Mouse (Mus musculus) heart, embryonic 16.5 days (tissue): Measurements from ENCODE around the gene Aatk. TPM values are rescaled to one million over a fixed set of nuclear protein-coding genes. Genes with fewer than 3 reads are reported as not detected.

Experiments
- ATAC-seq: fragments of 200-750 bp; cut with Nextera tagmentation; replicated peaks from 2 replicates; pipeline ENCODE4 v1.8.0; 2017; ENCODE audit warnings: moderate number of reproducible peaks; ENCODE audit not compliant: insufficient read depth, low FRiP score; ENCODE audit errors: extremely low read depth
- H3K27ac ChIP-seq: fragments of 300-500 bp; sonication (generic); 2 replicates; pipeline ENCODE4 v1.5.1; 2014; ENCODE audit warnings: mild to moderate bottlenecking, low read length, control low read depth, moderate library complexity
- H3K27me3 ChIP-seq: fragments of 300-500 bp; sonication (generic); 2 replicates; pipeline ENCODE4 v1.6.1; 2014; ENCODE audit warnings: low read length, mixed read lengths; ENCODE audit not compliant: control insufficient read depth, insufficient read depth
- H3K36me3 ChIP-seq: fragments of 300-500 bp; sonication (generic); 2 replicates; pipeline ENCODE4 v1.6.1; 2014; ENCODE audit not compliant: control insufficient read depth, insufficient read depth
- H3K4me1 ChIP-seq: fragments of 300-500 bp; sonication (generic); 2 replicates; pipeline ENCODE4 v1.6.1; 2014; ENCODE audit warnings: low read length, mixed read lengths; ENCODE audit not compliant: control insufficient read depth, insufficient read depth
- H3K4me2 ChIP-seq: fragments of 300-500 bp; sonication (generic); 2 replicates; pipeline ENCODE4 v1.6.1; 2014; ENCODE audit warnings: low read depth, mild to moderate bottlenecking, control low read depth, low read length
- H3K4me3 ChIP-seq: fragments of 300-500 bp; sonication (generic); 2 replicates; pipeline ENCODE4 v1.5.1; 2014; ENCODE audit warnings: mild to moderate bottlenecking, control low read depth, low read length
- H3K9ac ChIP-seq: fragments of 300-500 bp; sonication (generic); 2 replicates; pipeline ENCODE4 v1.6.1; 2014; ENCODE audit warnings: low read length, control low read depth
- H3K9me3 ChIP-seq: fragments of 300-500 bp; sonication (generic); replicated peaks from 2 replicates; pipeline ENCODE4 v1.6.1; 2016; ENCODE audit warnings: low read length; ENCODE audit not compliant: control insufficient read depth
- WGBS: fragments of 180-500 bp; shearing (Covaris S2); extraction: QIAGEN DNeasy Blood & Tissue Kit; methylation state at CpG from one replicate; pipeline ENCODE4 v1.1.7; 2014; 5-methylcytosine and 5-hydroxymethylcytosine counted together
- polyA plus RNA-seq: library from polyadenylated mRNA; unstranded; fragments of >200 nt; fragmentation: Nextera tagmentation; extraction: Ambion mirVana; gene quantifications from 2 replicates; pipeline ENCODE4 v1.2.1, GENCODE M21; 2015

Aatk gene
- polyA plus RNA-seq, 1 experiment from 2014 or later, result 1.3 TPM

DNA sequence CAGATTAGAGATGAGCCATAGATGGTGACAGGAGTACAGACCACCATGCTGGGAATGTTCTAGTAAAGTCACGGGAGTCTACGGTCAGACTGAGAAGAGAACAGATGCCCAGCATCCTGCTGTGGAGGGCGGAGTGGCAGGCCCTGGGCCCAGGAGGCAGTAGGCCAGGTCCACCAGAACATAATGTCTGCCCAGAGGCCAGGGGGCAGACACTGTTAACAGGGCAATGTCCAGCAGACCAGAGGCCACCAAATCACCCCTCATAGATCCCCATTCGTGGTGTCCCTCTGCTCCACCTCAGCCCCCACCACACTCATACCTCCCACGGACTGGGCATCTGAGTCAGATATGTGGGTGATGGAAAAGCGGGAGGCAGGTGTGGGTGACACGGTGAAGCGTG, 38.0 kb downstream of the Aatk start:
- no peak overlapping the region for H3K4me3 ChIP-seq
- peaks cover 7% of the 10 kb centered on the region; the same call in 1 of the 2 replicates for H3K4me1 ChIP-seq
- ATAC-seq, result no peak
- no peak overlapping the region for H3K9ac ChIP-seq
- H3K27ac ChIP-seq, result no peak overlapping the region
- no peak overlapping the region for H3K4me2 ChIP-seq
- no peaks in the 10 kb centered on the region for H3K9me3 ChIP-seq
- no peaks in the 10 kb centered on the region for H3K36me3 ChIP-seq
- WGBS, result 89% methylated on average over 8 of the region's 8 CpGs
- H3K27me3 ChIP-seq, result peaks cover 6% of the 10 kb centered on the region

DNA sequence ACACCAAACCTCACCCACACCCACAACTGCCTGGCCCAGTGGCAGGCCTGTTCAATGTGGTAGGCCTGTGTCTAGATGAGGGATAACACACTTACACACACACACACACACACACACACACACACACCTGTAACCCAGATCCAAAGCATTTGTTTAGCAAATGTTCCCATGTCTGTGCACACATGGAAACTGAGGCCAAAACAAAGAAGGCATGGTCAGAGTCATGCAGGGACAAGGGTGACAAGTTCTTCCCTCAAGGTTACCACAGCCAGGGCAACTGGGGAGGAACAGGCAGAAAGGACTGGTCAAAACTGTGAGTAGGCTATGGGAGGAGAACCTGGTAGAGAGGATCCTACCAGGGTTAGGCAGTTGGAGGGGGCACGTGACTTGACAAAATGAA, 38.5 kb downstream of the Aatk start:
- no peak overlapping the region for H3K4me3 ChIP-seq

DNA sequence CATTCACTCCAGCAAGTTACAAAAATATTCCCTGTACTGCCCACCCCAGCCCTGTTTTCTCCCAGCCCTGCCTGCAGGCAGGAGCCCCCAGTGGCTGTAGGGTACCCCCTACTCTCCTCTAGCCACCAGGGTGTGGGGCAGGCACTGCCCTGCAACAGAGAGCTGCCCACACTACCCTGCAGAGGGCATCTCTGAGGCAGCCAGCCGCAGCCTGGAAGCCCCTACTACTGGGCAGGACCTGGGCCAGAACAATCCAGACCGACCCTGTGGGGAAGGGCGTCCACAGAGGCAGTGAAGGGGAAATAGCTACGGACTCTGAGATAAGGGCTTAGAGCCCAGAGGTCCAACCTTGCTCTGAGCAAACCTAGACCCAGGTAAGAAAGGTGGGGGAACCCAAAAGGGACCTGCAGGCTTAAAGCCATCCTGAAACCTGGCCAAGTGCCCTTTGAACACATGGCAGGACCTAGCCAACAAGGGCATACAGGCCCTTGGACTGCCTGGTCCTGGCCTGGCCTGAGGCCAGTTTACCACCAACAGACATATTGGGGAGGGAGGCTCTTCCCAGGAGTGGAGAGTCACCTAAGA, 39.4 kb downstream of the Aatk start:
- ATAC-seq, result no peak
- H3K9ac ChIP-seq, result no peak overlapping the region
- H3K36me3 ChIP-seq, result no peaks in the 10 kb centered on the region
- H3K4me2 ChIP-seq, result no peak overlapping the region
- no peak overlapping the region for H3K27ac ChIP-seq
- H3K4me3 ChIP-seq, result no peak overlapping the region
- H3K4me1 ChIP-seq, result 0 out of 2 replicates have a peak, but pooled peaks cover 4% of the 10 kb centered on the region
- peaks cover 6% of the 10 kb centered on the region for H3K27me3 ChIP-seq
- H3K9me3 ChIP-seq, result no peaks in the 10 kb centered on the region
- WGBS, result 48% methylated on average over 4 of the region's 4 CpGs

More for the DNA sequence above, 38.5 kb downstream of the Aatk start:
- Histone ChIP-seq H3K9me3 (no peaks in the 10 kb centered on the region), H3K27ac (no peak overlapping the region), H3K4me1 (peaks cover 7% of the 10 kb centered on the region; the same call in 1 of the 2 replicates), H3K9ac (no peak overlapping the region), H3K27me3 (peaks cover 6% of the 10 kb centered on the region), H3K4me2 (no peak overlapping the region), H3K36me3 (no peaks in the 10 kb centered on the region)
- ATAC-seq, result no peak
- WGBS, result 79% methylated on average over 1 of the region's 1 CpGs

DNA sequence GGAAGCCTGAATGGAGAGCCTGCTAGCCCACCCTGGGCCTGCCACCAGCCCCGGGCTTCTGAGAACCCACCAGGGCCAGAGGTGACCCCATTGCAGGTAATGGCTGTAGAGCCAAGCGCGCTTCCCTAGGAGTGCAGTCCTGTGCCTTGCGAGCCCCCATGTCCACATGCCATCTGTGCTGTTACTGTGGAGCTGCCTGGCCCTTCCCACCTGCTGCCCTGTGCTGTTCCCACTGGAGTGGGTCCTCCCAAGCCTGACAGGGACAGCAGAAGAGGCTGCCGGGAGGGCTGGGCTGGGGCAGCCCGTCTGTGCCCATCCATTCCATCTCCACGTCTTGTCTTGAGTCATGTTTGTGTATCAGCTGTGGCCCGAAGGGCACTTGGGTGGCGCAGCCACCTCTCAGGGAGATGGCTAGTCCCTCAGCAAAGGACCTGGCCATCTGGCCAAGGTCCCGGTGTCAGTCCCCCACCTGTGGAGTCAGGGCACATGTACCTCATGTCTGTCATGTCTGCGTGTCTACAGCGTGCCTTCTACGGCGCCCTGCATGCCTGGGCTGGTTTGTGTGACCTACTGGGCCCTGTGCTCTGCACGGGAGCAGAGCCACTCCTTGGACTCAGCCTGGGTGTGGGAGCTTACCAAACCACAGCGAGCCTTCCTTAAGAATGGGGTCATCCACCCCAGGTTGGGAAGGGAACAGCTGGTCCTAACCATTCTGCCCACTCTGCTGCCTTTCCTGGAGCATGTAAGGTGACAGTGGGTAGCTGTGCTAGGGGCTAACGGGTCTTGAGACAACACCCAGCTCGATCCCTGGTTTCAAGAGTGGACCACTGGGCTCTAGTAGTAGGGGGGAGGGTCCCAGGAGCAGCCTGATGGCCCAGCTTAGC, 41.3 kb downstream of the Aatk start:
- Histone ChIP-seq H3K4me3 (no peak overlapping the region), H3K4me1 (no peaks in the 10 kb centered on the region), H3K4me2 (no peak overlapping the region), H3K36me3 (no peaks in the 10 kb centered on the region), H3K27me3 (peaks cover under 1% of the 10 kb centered on the region; the same call in 1 of the 2 replicates), H3K9me3 (no peaks in the 10 kb centered on the region), H3K9ac (no peak overlapping the region), H3K27ac (no peak overlapping the region)
- WGBS, result 86% methylated on average over 18 of the region's 18 CpGs
- no peak for ATAC-seq

DNA sequence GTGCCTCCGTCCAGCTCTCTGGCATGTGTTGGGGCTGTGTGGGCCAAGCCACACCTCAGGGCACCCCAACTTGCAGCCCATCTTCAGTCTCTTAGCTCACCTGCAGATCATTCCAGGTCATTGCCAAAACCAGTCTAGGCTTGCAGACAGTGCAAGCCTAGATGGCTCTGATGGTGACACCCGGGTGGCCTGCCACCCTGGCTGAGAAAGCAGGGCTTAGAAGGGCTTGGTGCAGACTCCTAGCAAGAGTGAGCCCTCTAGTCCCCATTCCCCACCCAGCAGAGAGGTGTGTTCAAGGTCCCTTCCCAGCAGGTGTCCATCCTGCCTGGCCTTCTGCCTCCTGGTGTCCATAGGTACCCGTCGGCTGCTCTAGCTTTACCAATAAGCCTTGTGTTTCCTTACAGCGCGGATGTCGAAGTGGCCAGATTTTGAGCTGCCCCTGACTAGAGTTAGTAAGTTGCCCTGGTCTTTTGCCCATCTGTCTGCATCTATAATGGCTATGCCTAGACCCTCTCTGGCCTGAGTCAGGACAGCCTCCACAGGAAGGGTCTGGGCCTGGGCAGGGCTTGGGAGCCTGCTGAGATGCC, 44.2 kb downstream of the Aatk start:
- no peak for ATAC-seq
- Histone ChIP-seq H3K4me2 (no peak overlapping the region), H3K9ac (no peak overlapping the region), H3K36me3 (no peaks in the 10 kb centered on the region), H3K27ac (no peak overlapping the region), H3K4me3 (no peak overlapping the region), H3K9me3 (no peaks in the 10 kb centered on the region), H3K27me3 (no peaks in the 10 kb centered on the region), H3K4me1 (no peaks in the 10 kb centered on the region)
- WGBS, result 90% methylated on average over 7 of the region's 7 CpGs

DNA sequence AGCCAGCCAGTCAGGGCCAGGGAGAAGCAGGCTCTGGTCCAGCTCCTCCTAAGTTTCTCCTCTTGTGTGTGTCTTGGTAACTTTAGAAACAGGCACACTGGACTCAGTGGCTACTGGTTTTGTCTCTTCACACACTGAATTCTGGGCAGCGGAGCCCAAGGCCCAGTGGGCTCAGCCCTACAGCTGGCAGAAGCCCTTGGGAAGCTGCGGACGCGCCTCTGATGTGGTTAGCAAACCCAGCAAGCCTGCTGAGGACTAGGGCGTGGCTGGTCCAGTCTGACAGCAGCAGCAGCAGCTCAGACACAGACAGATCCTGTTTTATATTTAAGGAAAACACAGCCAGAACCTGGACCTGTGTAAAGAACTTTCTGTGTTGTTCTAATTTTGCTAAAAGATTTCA, 44.9 kb downstream of the Aatk start:
- H3K4me3 ChIP-seq, result no peak overlapping the region
- H3K9me3 ChIP-seq, result no peaks in the 10 kb centered on the region
- H3K4me1 ChIP-seq, result no peaks in the 10 kb centered on the region
- WGBS, result 79% methylated on average over 5 of the region's 5 CpGs
- 0 out of 2 replicates have a peak, but pooled peaks cover 3% of the 10 kb centered on the region for H3K36me3 ChIP-seq
- ATAC-seq, result no peak
- H3K9ac ChIP-seq, result no peak overlapping the region
- H3K27me3 ChIP-seq, result no peaks in the 10 kb centered on the region
- no peak overlapping the region for H3K4me2 ChIP-seq
- H3K27ac ChIP-seq, result no peak overlapping the region

DNA sequence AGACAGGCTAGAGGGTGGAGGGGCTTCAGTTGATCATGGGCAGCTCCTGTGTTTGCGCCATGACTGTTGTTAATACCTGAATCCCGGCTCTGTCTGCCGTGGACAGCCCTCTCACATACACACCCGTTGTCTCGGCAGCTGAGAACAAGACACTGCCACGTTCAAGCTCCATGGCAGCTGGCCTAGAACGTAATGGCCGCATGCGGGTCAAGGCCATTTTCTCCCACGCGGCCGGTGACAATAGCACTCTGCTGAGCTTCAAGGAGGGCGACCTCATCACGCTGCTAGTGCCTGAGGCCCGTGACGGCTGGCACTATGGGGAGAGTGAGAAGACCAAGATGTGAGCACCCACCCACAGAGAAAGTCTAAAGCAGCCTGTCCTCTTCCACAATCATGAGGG, 49.6 kb downstream of the Aatk start:
- no peak for ATAC-seq
- 86% methylated on average over 16 of the region's 16 CpGs for WGBS

DNA sequence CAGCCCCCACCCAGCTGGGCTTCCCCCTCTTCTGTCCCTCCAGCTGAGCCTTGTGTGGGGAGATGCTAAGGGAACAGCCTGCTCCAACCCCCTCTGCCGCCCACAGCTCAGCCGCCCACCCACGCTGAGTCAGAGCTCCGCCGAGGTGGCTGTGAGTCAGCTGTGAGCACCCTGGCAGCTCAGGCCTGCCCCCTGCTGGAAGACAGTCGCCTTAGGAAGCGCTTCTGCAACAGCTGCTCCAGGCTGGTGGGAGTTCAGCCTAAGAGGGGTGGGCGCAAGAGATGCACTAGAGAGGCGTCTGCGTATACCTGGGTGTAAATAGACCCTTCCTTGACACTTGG, 55.7 kb downstream of the Aatk start:
- H3K36me3 ChIP-seq, result 0 out of 2 replicates have a peak, but pooled peaks cover 3% of the 10 kb centered on the region
- peak; percentile 66 for ATAC-seq
- H3K27me3 ChIP-seq, result no peaks in the 10 kb centered on the region
- H3K4me3 ChIP-seq, result no peak overlapping the region
- H3K4me2 ChIP-seq, result peak overlapping the region; percentile 34; the same call in 1 of the 2 replicates
- H3K9ac ChIP-seq, result no peak overlapping the region
- H3K9me3 ChIP-seq, result no peaks in the 10 kb centered on the region
- H3K27ac ChIP-seq, result no peak overlapping the region
- 12% methylated on average over 10 of the region's 10 CpGs for WGBS
- peaks cover 20% of the 10 kb centered on the region for H3K4me1 ChIP-seq

More for the DNA sequence above, 49.6 kb downstream of the Aatk start:
- Histone ChIP-seq H3K27ac (no peak overlapping the region), H3K9ac (no peak overlapping the region), H3K27me3 (no peaks in the 10 kb centered on the region), H3K36me3 (0 out of 2 replicates have a peak, but pooled peaks cover 10% of the 10 kb centered on the region), H3K9me3 (no peaks in the 10 kb centered on the region), H3K4me3 (no peak overlapping the region), H3K4me2 (no peak overlapping the region), H3K4me1 (no peaks in the 10 kb centered on the region)
